Mouse (Mus musculus) embryonic facial prominence, embryonic 13.5 days (tissue): ENCODE measurements around the gene Sdk2. TPM values are rescaled to one million over a fixed set of nuclear protein-coding genes. Genes with fewer than 3 reads are reported as not detected.

Source experiments
- ATAC-seq: fragments of 200-750 bp; cut with Nextera tagmentation; 2 replicates; pipeline ENCODE4 v1.8.0; 2017; ENCODE audit warnings: low read depth; ENCODE audit not compliant: insufficient number of reproducible peaks, insufficient read depth, low FRiP score, low TSS enrichment
- H3K27ac ChIP-seq: fragments of 300-500 bp; sonication (generic); 2 replicates; pipeline ENCODE4 v1.5.1; 2015; ENCODE audit warnings: moderate library complexity, mild to moderate bottlenecking, inconsistent platforms
- H3K27me3 ChIP-seq: fragments of 300-500 bp; sonication (generic); 2 replicates; pipeline ENCODE4 v1.6.1; 2015; ENCODE audit warnings: mild to moderate bottlenecking, inconsistent platforms
- H3K36me3 ChIP-seq: fragments of 300-500 bp; sonication (generic); 2 replicates; pipeline ENCODE4 v1.6.1; 2015; ENCODE audit warnings: mild to moderate bottlenecking, inconsistent platforms
- H3K4me1 ChIP-seq: fragments of 300-500 bp; sonication (generic); 2 replicates; pipeline ENCODE4 v1.6.1; 2015; ENCODE audit warnings: inconsistent platforms
- H3K4me2 ChIP-seq: fragments of 300-500 bp; sonication (generic); 2 replicates; pipeline ENCODE4 v1.6.1; 2015; ENCODE audit warnings: moderate library complexity, mild to moderate bottlenecking, inconsistent platforms
- H3K4me3 ChIP-seq: fragments of 300-500 bp; sonication (generic); 2 replicates; pipeline ENCODE4 v1.5.1; 2015; ENCODE audit warnings: mild to moderate bottlenecking, inconsistent platforms
- H3K9ac ChIP-seq: fragments of 300-500 bp; sonication (generic); 2 replicates; pipeline ENCODE4 v1.6.1; 2015; ENCODE audit warnings: mild to moderate bottlenecking, inconsistent platforms
- H3K9me3 ChIP-seq: fragments of 300-500 bp; sonication (generic); 2 replicates; pipeline ENCODE4 v1.6.1; 2016; ENCODE audit warnings: inconsistent platforms
- WGBS: fragments of 180-500 bp; shearing (Covaris S2); methylation state at CpG from one replicate; pipeline ENCODE4 v1.1.7; 2015; ENCODE audit warnings: mixed read lengths; 5-methylcytosine and 5-hydroxymethylcytosine counted together
- polyA plus RNA-seq: library from polyadenylated mRNA; unstranded; fragments of >200 nt; fragmentation: Nextera tagmentation; extraction: Ambion mirVana; gene quantifications from 2 replicates; pipeline ENCODE4 v1.2.1, GENCODE M21; 2015

Gene Sdk2
- polyA plus RNA-seq, 1 experiment from 2014 or later = 3.8 TPM

- no peaks in the 10 kb centered on the region for H3K9me3 ChIP-seq
- no peak for ATAC-seq
- H3K4me1 ChIP-seq = peaks cover 85% of the 10 kb centered on the region
- 0 out of 2 replicates have a peak overlapping the region, but pooled peaks have one; percentile 2 for H3K27ac ChIP-seq
- H3K36me3 ChIP-seq = peaks cover 61% of the 10 kb centered on the region
- H3K4me3 ChIP-seq = no peak overlapping the region
- no peaks in the 10 kb centered on the region for H3K27me3 ChIP-seq
- H3K9ac ChIP-seq = no peak overlapping the region
- H3K4me2 ChIP-seq = no peak overlapping the region
- WGBS = 80% methylated on average over 21 of the region's 21 CpGs
Measured at GRCm38 (mm10) chr11:113729239-113729638, 337.6 kb downstream of the Sdk2 start.

DNA sequence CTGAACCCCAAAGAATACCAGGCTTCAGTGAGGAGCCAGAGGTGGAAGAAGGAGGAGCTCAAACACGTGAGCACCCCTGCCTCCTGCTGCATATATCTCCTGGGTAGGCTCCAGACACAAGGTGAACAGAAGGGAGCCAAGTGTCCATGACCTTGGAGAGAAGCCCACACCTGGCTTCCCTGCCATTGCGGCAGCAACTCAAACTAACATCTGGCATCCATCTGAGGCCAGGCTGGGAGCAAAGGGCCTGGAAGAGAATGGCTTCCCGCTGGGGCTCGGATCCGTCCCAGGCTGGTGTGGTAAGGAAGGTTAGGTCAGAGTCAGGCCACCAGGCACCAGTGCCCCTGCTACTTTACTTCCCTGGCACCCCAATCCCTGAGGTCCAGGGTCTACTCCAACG lies 338.9 kb downstream of the Sdk2 start:
- H3K27me3 ChIP-seq = no peaks in the 10 kb centered on the region
- no peak overlapping the region for H3K4me2 ChIP-seq
- H3K4me1 ChIP-seq = peaks cover 76% of the 10 kb centered on the region
- H3K9ac ChIP-seq = 0 out of 2 replicates have a peak overlapping the region, but pooled peaks have one; percentile 2
- H3K36me3 ChIP-seq = peaks cover 68% of the 10 kb centered on the region
- H3K27ac ChIP-seq = peak overlapping the region; percentile 78
- no peaks in the 10 kb centered on the region for H3K9me3 ChIP-seq
- no peak overlapping the region for H3K4me3 ChIP-seq
- WGBS = 31% methylated on average over 6 of the region's 6 CpGs
- ATAC-seq = no peak

DNA sequence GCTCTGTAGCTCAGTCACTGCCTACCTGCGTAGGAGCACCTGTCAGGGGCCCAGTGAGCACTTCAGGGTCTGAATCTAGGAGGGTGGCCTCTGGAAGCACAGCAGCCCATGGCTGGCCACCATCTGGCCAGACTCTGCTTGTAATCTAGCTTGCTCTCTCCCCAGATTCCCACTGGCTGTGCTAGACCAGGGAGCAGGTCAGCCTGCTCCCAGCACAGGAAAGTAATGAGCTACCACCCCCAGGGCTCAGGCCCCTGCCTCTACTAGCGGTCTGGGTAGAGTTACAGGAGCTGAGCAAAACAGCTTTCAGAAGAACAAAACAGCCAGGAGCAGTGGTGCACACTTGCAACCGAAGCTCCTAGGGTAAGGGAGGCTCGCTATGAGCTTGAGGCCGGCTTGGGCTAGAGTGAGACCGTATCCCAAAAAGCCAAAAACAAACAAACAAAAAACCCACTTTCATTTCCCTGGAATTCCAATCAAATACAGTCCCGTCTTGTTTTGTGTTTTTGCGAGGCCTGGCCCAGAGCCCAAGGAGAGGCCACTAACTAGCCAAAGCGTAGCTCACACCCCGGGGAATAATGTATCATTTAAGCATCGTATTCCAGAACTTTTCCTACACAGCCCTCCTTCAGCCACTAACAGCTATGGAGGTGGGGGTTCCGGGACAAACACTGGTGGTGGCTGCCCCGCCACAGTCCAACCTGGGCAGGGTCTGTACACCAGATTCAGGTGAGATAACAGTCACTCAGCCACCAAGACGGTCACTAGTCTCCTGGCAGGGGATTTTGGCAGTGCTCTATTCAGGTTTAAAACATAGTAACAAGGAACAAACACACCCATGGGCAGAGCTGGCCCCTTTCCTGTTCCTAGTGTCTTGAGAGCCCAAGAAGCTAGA lies 339.6 kb downstream of the Sdk2 start:
- no peak overlapping the region for H3K4me2 ChIP-seq
- no peak overlapping the region for H3K4me3 ChIP-seq
- H3K9ac ChIP-seq = peak overlapping the region; percentile 44; the same call in 1 of the 2 replicates
- ATAC-seq = no peak
- no peaks in the 10 kb centered on the region for H3K27me3 ChIP-seq
- H3K27ac ChIP-seq = peak overlapping the region; percentile 78
- no peaks in the 10 kb centered on the region for H3K9me3 ChIP-seq
- WGBS = 58% methylated on average over 14 of the region's 14 CpGs
- peaks cover 65% of the 10 kb centered on the region for H3K36me3 ChIP-seq
- peaks cover 74% of the 10 kb centered on the region for H3K4me1 ChIP-seq
